Mouse (Mus musculus) adrenal gland, postnatal 36 days (tissue): ENCODE results near the gene Fap. TPM values are rescaled to one million over a fixed set of nuclear protein-coding genes. Genes with fewer than 3 reads are reported as not detected.

Source experiments
- DNase-seq, 2 experiments: peaks; one replicate each; pipeline ENCODE4 v3.0.0; 2021; ENCODE audit warnings: mixed read lengths in 1 of 2
- total RNA-seq, 2 experiments: library from RNA; stranded (reverse); gene quantifications; 2 replicates each; pipeline ENCODE4 v1.2.3; 2021

Gene Fap
- total RNA-seq, 2 experiments from 2014 or later = 2.7 to 3.0 TPM

DNA sequence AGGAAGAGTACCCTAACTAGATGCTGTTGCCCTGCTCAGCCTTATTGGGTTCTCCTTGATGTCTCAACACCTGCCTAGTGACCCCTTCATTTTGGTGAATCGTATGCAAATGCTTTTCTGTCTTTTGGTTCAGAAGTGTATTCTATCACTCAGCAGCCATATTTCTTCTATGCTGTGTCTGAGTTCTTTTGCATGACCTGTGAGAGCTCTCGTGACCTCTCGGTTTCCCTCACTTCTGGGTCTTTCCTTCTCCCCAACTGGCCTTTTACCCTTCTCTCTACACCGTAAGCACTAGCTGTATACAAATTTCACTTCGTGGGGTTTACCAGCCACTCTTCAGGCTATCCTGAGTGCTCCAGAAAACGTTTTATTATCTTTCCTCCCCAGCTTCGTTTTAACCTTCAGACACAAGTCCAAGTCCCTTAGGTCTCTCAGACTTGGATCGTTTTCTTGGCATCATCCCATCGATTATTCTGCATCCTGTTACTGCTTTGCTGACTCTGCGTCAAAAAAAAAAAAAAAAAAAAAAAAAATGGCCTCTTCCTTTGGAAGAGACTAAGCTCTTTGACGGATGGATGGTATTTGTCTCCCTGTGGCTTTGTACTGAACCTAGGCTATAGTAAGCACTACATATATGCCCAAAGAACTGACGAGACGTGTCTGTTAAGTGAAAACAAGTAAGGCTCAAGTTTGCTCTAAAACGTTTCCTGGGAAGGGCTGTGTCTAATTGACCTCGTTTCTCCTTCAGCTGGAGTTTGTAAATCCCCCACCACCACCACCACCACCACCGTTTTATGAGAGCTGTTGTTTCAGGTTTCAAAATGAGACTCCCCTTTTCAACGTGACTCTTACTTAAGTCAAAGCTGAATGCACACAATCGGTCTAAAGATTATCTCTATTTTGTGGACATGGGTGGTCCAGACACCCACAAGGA is 114.4 kb downstream of the Fap start:
- DNase-seq = no peak

GRCm38 (mm10) chr2:62458070-62458469 is 115.8 kb downstream of the Fap start:
- no peak for DNase-seq

DNA sequence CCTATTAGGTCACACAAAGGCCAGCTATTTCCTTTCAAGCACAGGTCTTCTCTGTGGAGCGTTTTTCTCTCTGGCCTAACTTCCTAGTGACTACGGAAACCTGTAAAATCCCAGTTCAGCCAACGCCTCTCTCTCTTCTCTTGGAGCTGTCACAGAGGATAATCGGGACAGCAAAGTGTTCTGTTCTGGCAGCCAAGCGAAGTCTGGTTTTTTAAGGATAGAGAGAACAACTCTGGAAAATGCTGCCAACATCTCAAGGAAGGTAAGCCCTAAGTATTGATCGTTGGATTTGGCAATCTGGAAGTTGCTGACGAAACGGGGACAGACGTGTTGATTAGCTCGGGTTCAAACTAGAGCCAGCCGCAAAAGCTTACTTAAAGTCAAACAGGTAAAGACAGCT is 118.9 kb downstream of the Fap start:
- DNase-seq = no peak

- DNase-seq = no peak
These were observed 119.8 kb downstream of the Fap start for GRCm38 (mm10) chr2:62454033-62454432.

Other genes with a start within 250 kb of the Fap start
- 1 to 10 TPM; 3.8 to 3.9 TPM for gene Dpp4, start 161.8 kb downstream of the Fap start, total RNA-seq
- not detected for gene Gcg, start 90.4 kb downstream of the Fap start, total RNA-seq
- 10 to 100 TPM in 1 of 2 experiments, 1 to 10 TPM in 1; 9.6 to 21.9 TPM for gene Ifih1, start 72.2 kb upstream of the Fap start, total RNA-seq
- 1 to 10 TPM; 2.0 to 5.8 TPM for gene Gca, start 90.2 kb upstream of the Fap start, total RNA-seq